In the genomic region with DNA sequence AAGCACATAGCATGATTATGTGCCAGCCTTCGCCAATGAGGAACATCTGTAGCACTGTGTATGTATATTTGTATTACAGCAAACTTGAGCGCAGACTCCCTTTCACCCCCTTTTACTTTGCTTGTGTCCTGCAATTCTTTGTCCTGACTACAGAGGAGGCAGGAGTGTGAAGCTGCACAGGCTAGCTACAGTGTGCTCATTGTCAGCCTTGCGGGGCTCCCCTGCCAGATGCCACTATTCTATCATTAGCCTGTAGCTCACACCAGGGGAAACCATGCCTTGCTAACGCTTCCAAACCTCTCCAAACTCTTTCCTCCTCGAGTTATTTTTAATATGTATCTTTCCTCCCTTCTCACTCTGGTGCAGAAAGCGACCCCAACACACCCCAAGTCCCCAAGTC, we compare ENCODE assay signal across 7 mouse cellular contexts.
A peak's percentile ranks its signal among the peaks of the same experiment; 100 is the strongest.
DNase-seq lines count a peak whose midpoint lies in the region; ATAC-seq and TF ChIP-seq lines count a peak whose summit lies in the region.

No protein-coding gene starts in this region.

- no peak for TF ChIP-seq CTCF in intestine, postnatal 0 days (IDR thresholded peaks at IDR 0.05; ENCODE audit: low read depth)

- no peak overlapping the region for H3K9ac ChIP-seq in forebrain, embryonic 14.5 days (ENCODE audit: low read length)
- no peak overlapping the region for H3K9ac ChIP-seq in intestine, postnatal 0 days (ENCODE audit: low read depth, low read length)

- 19% methylated on average over 6 of the region's 6 CpGs for WGBS in forebrain, embryonic 14.5 days
- 69% methylated on average over 6 of the region's 6 CpGs for WGBS in intestine, postnatal 0 days

- peaks cover 17% of the 10 kb centered on the region for H3K4me1 ChIP-seq in forebrain, embryonic 14.5 days (ENCODE audit: control insufficient read depth, insufficient read depth, low read length)
- no peaks in the 10 kb centered on the region for H3K4me1 ChIP-seq in intestine, postnatal 0 days (replicated peaks; ENCODE audit: control insufficient read depth, insufficient read depth, low read length)

- no peaks in the 10 kb centered on the region for H3K27me3 ChIP-seq in forebrain, embryonic 14.5 days (replicated peaks; ENCODE audit: control insufficient read depth, insufficient read depth, low read length)
- H3K27me3 ChIP-seq in intestine, postnatal 0 days (replicated peaks; ENCODE audit: control insufficient read depth, insufficient read depth, low read length) = no peaks in the 10 kb centered on the region

- peak; percentile 94 for ATAC-seq in forebrain, embryonic 14.5 days
- no peak for ATAC-seq in intestine, postnatal 0 days

- no peak overlapping the region for H3K4me2 ChIP-seq in forebrain, embryonic 14.5 days (ENCODE audit: low read length)
- no peak overlapping the region for H3K4me2 ChIP-seq in intestine, postnatal 0 days (replicated peaks; ENCODE audit: low read depth)

- H3K27ac ChIP-seq in forebrain, embryonic 14.5 days (ENCODE audit: low read depth, low read length) = peak overlapping the region; percentile 35
- H3K27ac ChIP-seq in intestine, postnatal 0 days (ENCODE audit: low read depth, low read length) = no peak overlapping the region

- no peaks in the 10 kb centered on the region for H3K36me3 ChIP-seq in forebrain, embryonic 14.5 days (ENCODE audit: control insufficient read depth, insufficient read depth, low read length)
- H3K36me3 ChIP-seq in intestine, postnatal 0 days (ENCODE audit: control insufficient read depth, insufficient read depth) = no peaks in the 10 kb centered on the region

- DNase-seq in brain, adult 2 months (ENCODE audit: low read depth, low spot score) = peak; percentile 75
- peak; percentile 55 to 58 for DNase-seq in cerebellum, adult 18-20 months
- peak; percentile 79 for DNase-seq in forebrain, embryonic 14.5 days (ENCODE audit: low spot score)
- peak; percentile 55 for DNase-seq in mesoderm, embryonic 11.5 days (ENCODE audit: low read depth, low spot score)
- DNase-seq in frontal cortex, adult 2 months (ENCODE audit: extremely low spot score in 1 of 2, low spot score in 1 of 2) = no peak
- DNase-seq in kidney, postnatal 10 days = no peak

- no peaks in the 10 kb centered on the region for H3K9me3 ChIP-seq in forebrain, embryonic 14.5 days (replicated peaks; ENCODE audit: control insufficient read depth, low read length)
- no peaks in the 10 kb centered on the region for H3K9me3 ChIP-seq in intestine, postnatal 0 days (ENCODE audit: control insufficient read depth)

- no peak overlapping the region for H3K4me3 ChIP-seq in forebrain, embryonic 14.5 days (ENCODE audit: low read depth, low read length)
- no peak overlapping the region for H3K4me3 ChIP-seq in intestine, postnatal 0 days (ENCODE audit: low read depth, low read length)

Comparison
In these comparisons a context has a peak if more than half of its experiments do, and no peak if none do; other contexts are left out.
1. DNase-seq: peak in brain, adult 2 months (single experiment), cerebellum, adult 18-20 months (2 of 2), forebrain, embryonic 14.5 days (single experiment) and mesoderm, embryonic 11.5 days (single experiment); none in frontal cortex, adult 2 months (0 of 2) and kidney, postnatal 10 days (single experiment).